Mouse (Mus musculus) urinary bladder, postnatal 25 days (tissue): ENCODE measurements around the gene Olfr649.

Experiments used
- DNase-seq: peaks from one replicate; pipeline ENCODE4 v3.0.0; 2022; ENCODE audit warnings: low spot score

Gene Olfr649

DNA sequence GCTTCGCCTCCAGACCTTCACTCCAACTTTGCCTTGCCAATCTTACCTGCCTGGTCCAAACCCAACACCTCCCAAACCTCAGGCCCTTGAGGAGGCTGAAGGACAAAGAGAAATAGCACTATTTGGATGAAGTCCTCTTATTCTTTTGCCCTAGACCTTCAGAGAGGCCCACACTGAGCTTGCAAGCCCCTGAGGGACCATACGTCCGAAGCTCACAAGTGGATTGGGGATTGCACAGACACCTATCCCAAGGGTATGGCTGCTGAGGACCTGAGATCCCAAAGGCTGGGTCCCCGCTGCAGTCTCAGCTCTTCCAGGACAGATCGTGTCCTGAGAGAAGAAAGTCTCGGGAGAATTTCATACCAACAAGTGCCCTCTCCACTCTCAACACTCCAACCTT is at the start of gene Olfr649:
Gene Olfr649 (minus strand): TSS at position 101 of the 400 bp plus-strand sequence.
- no peak for DNase-seq

DNA sequence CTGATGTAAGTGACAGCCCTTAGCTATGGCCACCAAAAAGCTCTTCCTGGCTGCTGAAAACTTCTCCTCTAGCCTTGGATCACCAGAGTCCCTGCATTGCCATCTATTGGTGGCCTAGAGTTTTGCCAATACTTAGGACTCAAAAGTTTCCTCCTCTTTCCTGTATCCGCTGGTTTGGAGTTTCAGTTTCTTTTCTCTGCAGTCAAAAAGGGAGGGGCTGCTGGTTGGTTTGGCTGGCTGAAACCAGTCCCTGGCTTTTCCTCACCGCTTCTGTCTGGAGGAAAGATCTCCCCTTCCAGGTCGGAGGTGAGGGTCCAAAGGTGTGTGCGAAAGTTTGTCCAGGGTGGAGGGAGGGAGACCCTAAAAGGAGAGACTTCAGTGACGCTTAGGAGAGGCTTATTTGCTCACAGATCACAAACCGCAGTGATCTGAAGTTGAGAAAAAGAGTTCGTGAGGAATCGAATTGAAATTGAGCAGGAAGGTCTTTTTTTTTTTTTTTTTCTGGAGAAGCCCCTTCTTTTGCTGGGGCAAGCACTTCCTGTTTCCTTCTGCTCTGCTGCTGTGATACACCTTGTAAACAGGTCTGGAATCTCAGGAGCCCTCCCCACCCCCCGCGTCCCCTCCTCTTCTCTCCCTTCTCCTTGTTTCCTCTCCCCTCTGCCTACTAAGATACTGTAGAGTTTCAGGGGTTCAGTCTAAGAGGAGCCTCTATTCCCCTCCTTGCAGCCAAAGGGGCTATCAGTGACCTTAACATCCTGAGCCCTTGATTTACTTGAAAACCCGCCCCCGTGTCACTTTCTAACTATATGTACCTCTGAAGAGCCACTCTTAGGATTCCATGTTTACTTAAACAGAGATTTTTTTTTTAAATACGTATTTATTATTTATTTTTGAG is 48.7 kb upstream of the Olfr649 start, which contains the start of gene Trim34a:
Gene Trim34a (plus strand): TSS at position 171 of the 895 bp plus-strand sequence.
- DNase-seq, result peak; percentile 29

DNA sequence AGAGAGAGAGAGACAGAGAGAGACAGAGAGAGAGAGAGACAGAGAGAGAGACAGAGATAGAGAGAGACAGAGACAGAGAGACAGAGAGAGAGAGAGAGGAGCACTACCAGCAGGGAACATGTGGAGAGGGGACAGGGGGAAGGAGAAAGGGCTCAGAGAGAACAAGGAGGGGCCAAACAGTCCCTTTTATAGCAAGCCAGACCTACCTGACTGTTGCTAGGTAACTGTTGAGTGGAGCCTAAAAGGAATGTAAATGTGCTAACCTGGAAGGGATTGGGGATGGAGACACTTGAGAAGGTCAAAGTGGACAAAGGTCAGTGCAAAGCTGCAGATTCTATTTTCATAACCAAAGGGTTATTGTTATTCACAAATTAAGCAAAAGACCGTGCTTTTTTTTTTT is 47.8 kb upstream of the Olfr649 start:
- DNase-seq, result no peak

DNA sequence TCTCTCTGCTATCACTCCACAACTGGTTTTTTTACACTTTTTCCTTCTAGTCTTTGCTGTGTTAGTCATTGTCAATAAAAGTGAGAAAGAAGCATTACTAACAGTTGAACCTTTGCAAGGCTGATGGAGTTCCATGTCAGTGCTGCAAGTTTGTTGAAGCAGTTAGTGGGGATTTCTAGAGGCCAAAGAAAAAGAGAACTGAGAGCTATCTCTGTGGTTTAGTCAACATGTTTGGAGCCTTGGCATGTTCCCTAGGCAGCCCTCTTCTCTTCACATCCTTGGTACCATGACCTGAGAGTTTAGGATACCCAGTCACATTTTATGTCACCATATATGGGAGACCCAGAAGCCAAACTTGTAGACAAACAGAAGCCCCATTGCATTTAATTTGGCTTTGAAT is 45.1 kb upstream of the Olfr649 start:
- DNase-seq, result no peak

DNA sequence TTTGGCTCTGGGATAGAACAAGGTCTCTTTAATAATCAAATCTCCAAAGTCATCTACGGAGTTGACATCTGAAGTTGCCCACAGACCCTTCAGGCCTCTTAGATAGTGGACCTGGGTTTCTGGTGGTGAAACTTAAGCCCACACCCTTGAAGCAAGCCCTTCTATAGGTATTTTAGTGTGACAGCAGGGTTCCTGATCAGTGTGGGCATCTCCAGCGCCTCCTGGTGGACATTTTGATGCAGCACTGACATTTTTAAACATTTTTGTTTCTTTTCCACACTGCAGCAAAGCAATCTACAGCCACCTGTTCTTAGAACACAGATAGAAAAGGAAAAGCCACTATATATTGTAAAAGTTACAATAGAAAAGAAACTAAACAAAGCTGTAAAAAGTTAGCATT is 35.4 kb upstream of the Olfr649 start:
- DNase-seq, result peak; percentile 20

DNA sequence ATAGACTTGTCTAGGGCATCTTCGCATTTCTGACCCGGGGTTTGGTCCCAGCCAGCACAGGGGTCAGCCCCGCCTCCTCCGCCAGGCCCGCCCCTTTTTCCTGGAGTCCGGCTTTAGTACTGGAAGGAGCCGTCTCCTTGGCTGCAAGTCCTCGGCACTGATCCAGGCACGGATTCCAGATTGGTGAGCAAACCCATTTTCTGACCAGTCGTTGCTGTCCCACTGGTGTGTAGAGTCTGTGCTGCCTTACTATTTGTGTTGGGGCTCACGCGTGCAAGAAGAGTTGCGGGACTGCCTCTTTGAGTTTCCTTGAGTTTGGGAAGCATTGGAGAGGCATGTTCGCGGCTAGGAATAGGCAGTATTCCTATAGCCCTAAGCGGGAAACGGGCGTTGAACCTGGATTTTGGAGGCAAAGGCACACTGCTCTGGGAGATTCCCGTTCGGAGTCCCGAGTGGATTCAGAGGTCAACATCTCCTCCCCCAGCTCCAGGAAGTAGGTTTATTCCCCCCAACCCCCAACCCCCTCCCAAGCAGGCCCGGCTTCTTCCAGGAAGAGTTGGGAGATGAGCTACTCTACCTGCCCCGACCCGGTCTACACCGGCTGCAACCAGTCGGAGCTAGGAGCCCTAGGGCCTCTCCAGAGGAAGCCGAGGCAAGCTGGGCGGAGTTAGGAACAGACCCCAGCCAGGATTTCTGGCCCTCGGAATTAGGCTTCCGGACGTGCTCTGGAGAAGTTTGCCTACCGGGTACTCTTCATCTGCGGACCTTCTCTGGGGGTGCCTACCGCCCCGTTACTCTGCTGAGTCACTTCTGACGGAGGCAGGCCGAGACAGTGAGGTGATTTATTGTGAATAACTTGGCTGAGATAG is 23.1 kb upstream of the Olfr649 start, which contains the start of gene Trim6:
Gene Trim6 (plus strand): TSS at position 93 of the 869 bp plus-strand sequence.
- DNase-seq, result peak; percentile 70

DNA sequence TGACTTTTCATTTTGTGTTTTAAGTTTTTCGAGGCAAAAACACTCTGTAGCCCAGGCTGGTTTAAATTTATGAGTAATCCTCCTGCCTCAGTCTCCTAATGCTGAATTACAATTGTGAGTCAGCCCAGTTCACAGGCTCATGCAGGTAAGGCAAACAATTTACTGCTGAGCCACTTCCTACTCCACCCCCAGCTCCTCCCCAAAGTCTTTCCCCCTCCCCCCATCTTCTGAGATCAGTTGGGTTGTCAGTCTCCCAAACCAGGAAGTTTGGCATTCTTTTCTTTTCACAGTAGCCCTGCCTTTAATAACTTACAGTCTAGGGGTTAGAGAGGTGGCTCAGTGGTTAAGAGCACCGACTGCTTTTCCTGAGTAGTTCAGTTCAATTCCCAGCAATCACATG is 22.1 kb upstream of the Olfr649 start:
- DNase-seq, result no peak

DNA sequence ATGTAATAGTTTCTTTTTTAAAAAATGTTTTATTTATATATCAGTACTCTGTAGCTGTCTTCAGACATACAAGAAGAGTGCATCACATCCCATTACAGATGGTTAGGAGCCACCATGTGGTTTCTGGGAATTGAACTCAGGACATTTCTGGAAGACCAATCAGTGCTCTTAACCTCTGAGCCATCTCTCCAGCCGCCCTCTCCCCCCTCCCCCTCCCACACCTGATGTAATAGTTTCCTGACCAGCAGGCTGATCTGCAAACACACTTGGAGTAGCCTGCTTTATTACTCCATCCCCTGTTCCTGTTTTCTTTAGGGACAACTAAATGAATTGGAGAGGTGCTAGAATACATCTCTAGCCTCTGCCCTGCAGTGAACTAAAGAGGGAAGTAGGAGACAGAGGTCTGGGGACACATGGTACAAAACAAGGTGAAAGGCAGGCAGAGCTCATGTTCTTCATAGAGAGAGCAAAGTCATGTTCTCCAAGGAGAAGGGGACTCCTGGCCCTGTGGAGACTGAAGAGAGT is 20.3 kb upstream of the Olfr649 start:
- DNase-seq, result no peak

DNA sequence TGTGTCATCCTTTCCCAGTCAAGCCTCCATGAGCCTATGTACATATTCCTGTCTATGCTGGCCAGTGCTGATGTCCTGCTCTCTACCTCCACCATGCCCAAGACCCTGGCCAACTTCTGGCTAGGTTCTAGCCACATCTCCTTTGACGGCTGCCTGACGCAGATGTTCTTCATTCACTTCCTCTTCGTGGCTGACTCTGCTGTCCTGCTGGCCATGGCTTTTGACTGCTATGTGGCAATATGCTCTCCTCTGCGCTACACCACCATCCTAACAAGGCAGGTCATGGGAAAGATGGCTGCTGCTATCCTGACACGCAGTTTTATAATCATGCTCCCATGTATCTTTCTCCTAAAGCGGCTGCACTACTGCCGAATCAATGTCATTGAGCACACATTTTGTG is 10.4 kb upstream of the Olfr649 start:
- no peak for DNase-seq

DNA sequence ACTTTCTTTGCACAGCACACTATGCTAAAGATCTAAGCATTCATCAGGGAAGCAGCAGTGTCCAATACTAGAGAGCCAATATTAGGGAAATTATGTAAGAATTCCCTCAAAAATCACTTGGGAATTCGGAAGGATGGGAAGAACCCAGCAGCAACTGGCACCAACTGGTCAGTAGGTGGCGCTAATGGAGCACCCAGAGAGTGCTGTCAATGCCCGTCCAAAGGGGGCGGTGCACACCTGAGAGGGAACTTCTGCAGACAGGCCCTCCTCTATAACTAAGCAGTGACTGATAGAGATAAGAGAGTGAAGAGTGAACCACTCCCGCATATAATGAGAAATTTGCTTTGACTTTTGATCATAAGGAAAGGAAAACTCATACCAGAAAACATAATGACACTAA is 4.0 kb upstream of the Olfr649 start:
- peak; percentile 68 for DNase-seq

DNA sequence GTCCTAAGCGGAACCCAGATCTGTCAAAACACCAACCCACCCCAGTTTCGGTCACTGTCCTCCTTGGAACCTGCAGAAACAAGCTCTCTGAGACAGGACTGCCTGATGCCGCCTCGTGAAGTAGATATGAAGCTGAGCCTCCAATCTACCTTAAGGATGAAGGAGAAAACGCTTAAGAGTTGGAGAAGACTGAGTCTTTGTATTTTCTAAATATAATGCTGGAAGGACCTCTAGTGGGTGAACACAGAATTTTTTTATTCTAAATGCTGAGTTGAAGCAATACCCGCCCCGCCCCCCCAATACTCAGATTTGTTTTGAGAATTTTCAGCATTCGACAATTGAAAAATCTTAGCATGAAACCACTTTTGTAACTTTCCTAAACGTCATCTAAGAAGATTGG is 4.5 kb downstream of the Olfr649 start:
- DNase-seq, result no peak

DNA sequence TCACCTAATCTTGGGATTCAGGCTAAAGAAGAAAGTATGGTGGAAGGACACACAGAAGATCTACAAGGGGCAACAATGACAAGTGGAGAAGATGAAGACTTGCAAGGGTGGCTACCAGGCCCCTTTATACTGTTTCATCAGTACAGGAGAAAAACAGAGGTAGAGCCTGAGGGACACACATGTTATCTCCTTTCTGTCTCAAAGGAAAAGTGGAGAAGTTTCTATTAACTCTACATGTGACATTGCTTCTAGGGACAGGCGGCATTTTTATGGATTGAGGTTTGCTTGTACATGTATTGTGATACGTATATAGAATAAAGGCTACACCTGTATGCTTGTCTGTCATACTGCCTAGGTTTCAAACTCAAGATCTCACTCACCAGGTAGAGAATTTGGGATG is 12.5 kb downstream of the Olfr649 start, which contains the start of gene Olfr648:
Gene Olfr648 (minus strand): TSS at position 101 of the 400 bp plus-strand sequence.
- no peak for DNase-seq

DNA sequence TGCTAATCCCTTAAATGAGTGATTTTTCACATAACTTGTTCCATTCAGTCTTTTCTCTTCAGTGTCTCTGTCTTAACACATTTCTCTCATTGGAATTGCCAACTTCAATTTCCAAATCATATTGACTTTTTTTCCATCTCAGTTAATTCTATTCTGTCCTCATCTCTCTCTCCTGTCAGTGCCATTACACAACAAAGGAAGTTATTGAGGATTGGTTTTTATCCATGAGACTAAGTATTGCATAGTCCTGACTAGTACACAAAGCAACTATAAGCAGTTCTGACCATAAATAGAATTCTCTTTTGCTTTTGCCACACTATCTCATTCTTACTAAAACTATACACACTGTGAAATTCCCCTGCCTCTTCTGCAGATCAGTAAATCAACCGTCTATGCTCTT is 16.7 kb downstream of the Olfr649 start:
- no peak for DNase-seq

DNA sequence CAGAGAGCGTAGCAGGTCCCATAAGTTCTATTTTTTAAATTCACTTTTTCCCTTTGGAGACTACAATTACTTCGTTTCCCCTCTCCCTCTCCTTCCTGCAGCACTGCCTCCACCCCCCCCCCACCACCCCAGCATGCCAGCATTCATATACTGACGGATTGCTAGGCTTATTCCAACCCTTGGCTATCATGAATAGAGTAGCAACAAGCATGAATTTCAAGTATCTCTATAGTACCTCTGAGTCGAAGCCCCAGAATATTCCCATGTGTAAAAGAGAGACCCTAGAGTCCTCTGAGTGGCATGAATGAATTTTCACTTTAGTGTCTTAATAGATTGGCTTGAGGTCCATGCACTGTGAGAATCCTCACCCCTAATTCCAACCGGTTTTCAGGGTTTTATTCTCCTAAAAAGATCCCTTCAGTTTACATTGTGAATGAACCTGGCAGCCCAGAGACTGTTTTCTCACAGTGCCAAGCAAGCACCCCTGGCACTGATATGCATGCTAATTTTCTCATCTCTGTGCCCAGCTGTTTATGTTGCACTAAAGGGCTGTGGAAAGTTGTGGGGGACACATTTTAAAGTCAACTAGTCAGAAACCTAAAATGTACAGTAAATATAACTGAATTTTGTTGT is 17.2 kb downstream of the Olfr649 start:
- no peak for DNase-seq

DNA sequence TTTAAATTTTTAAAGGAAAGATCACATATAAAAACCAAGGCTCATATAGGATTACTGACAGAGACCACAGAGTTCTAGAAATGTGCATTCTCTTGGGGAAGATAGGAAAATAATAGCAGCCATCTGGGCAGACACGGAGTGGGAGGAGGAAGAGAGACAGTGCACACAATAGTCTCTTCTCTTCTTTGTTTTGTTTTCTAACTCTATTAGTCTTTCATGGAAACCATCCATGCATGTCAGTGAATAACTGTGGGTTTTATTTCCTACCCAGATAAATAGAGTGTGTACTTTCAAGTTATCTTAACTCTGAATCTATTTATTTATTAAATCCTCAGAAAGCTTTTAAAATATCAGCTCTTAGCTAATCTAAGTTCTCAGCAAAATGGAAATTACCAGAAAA is 20.7 kb downstream of the Olfr649 start:
- DNase-seq, result no peak

DNA sequence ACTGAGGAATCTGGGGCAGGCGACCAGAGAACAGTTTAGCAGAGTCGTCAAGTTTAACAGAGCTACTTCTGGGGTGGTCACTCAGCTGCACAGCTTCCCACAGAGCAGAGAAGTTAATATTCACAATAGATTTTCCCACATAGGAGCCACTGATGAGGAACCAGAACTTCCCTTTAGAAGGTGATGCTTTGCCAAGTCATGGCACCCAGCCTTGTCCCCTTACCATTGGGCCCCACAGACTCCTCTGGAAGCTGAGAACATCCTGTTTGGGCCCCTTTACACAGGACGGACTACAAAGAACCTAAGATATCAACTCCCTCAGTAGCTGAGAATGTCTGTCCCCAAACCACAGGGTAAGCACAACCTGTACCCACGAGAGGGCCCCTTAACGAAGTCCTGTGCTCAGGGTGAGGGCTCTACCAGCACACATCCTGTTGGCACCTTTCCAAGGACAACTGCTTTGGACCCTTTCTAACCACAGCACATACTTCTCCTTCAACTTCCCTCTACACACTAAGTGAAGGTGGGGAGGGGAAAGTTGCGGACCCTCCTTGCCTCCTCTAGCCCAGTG is 26.1 kb downstream of the Olfr649 start:
- no peak for DNase-seq

DNA sequence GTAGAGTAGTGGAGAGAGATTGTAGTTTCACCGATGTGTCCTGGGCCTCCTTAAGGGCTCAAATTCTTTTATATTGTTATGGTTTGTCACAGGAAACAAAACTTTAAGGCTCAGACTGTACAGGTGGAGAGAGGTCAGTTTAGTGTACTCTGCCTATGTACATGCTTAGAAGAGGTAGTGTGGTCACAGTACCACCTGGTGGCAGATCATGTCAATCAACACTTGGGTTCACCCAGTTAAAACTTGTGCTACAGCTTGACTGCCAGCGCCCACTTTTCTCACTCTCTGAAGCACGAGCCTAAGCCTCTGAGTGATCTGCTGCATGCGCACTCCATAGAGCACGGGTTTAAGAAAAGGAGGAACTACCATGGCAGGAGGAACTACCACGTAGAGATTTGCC is 28.7 kb downstream of the Olfr649 start:
- DNase-seq, result no peak

DNA sequence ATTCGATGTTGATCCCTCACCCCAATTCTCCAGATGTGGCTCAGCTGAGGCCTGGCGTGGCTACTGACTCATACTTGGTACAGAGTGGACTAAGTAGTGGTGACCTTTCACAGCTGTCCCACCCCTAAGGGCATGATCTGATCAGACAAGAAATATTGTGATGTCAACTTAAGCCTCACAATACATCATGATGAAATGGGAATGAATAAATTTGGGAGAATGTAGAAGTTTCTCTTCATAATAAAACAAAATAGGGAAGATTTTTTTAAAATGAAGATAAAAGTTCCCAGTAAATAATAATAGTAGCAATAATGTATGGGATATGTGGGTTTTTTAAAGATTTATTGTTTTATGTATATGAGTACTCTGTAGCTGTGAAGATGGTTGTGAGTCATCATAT is 45.3 kb downstream of the Olfr649 start, which contains the start of gene Ubqlnl:
Gene Ubqlnl (minus strand): TSS at position 101 of the 400 bp plus-strand sequence.
- no peak for DNase-seq

DNA sequence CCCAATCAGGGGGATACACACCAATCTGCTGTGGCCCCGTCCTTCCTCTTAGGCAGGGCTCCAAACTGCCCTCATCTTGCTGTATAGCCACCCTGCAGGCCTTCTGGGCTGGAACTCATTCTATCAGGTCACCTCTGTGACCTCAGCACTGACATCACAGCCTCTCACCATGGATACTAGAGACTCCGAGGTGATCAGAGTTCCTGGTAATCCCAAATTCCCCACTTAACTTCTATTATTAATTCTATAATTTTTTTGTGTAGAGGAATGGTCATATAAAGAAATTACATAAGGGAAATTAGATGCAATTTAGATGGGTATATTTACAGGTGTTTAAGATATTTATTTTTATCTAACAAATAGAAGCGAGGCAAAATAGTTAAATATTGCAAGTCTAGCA is 52.6 kb downstream of the Olfr649 start, which contains the start of gene Ubqln3:
Gene Ubqln3 (minus strand): TSS at position 101 of the 400 bp plus-strand sequence.
- DNase-seq, result no peak
